9 mouse cellular contexts compared by ENCODE assay signal in genomic region chr17:7863745-7864144, GRCm38 (mm10). TPM values are rescaled to one million over a fixed set of nuclear protein-coding genes. Genes with fewer than 3 reads are reported as not detected.
A peak's percentile ranks its signal among the peaks of the same experiment; 100 is the strongest.
DNase-seq lines count a peak whose midpoint lies in the region; ATAC-seq lines count a peak whose summit lies in the region.
"Had no signal": no experiment of that assay in that cellular context is flagged by ENCODE, and none has a peak within 500 bp of the region (broad histone marks: within the 10 kb centered on the region; RNA-seq: fewer than 3 reads in every experiment).

No protein-coding gene starts in this region.

- H3K4me3 ChIP-seq in midbrain, embryonic 10.5 days = no peak overlapping the region
- no peak overlapping the region for H3K4me3 ChIP-seq in midbrain, embryonic 15.5 days
- H3K4me3 ChIP-seq: heart, embryonic 13.5 days; neural tube, embryonic 13.5 days had no signal

- 28% methylated on average over 4 of the region's 4 CpGs for WGBS in midbrain, embryonic 10.5 days
- 27% methylated on average over 4 of the region's 4 CpGs for WGBS in midbrain, embryonic 15.5 days

- H3K27ac ChIP-seq in midbrain, embryonic 10.5 days (replicated peaks) = no peak overlapping the region
- H3K27ac ChIP-seq in midbrain, embryonic 15.5 days = no peak overlapping the region
- H3K27ac ChIP-seq: heart, embryonic 13.5 days; neural tube, embryonic 13.5 days had no signal

- no peaks in the 10 kb centered on the region for H3K9me3 ChIP-seq in midbrain, embryonic 10.5 days (replicated peaks)
- H3K9me3 ChIP-seq in midbrain, embryonic 15.5 days = no peaks in the 10 kb centered on the region
- H3K9me3 ChIP-seq: heart, embryonic 13.5 days; neural tube, embryonic 13.5 days had no signal

- H3K27me3 ChIP-seq in midbrain, embryonic 10.5 days (ENCODE audit: low read depth, poor library complexity, severe bottlenecking) = no peaks in the 10 kb centered on the region
- H3K27me3 ChIP-seq in midbrain, embryonic 15.5 days (replicated peaks) = no peaks in the 10 kb centered on the region
- H3K27me3 ChIP-seq: neural tube, embryonic 13.5 days had no signal

- DNase-seq in midbrain, embryonic 10.5 days (ENCODE audit: low spot score) = peak; percentile 72
- peak; percentile 65 for DNase-seq in ZHBTc4 (ENCODE audit: low read depth, low spot score)
- peak; percentile 89 for DNase-seq in induced T-regulatory cell, adult 2 months (ENCODE audit: low read depth)
- DNase-seq in lung, adult 18-20 months = peak; percentile 44 to 60
- DNase-seq in right cerebral cortex, postnatal 4 days = peak; percentile 79

- H3K36me3 ChIP-seq in midbrain, embryonic 10.5 days = no peaks in the 10 kb centered on the region
- H3K36me3 ChIP-seq in midbrain, embryonic 15.5 days (replicated peaks) = no peaks in the 10 kb centered on the region
- H3K36me3 ChIP-seq: heart, embryonic 13.5 days; neural tube, embryonic 13.5 days had no signal

- no peak overlapping the region for H3K4me2 ChIP-seq in midbrain, embryonic 15.5 days
- H3K4me2 ChIP-seq: heart, embryonic 13.5 days; neural tube, embryonic 13.5 days had no signal

- ATAC-seq in midbrain, embryonic 15.5 days (replicated peaks) = no peak
- ATAC-seq in common myeloid progenitor, adult 5-6 weeks (replicated peaks; ENCODE audit: low read depth, poor library complexity, severe bottlenecking) = peak; percentile 77

- peaks cover 2% of the 10 kb centered on the region; the same call in 1 of the 2 replicates for H3K4me1 ChIP-seq in midbrain, embryonic 10.5 days
- H3K4me1 ChIP-seq in midbrain, embryonic 15.5 days = no peaks in the 10 kb centered on the region
- H3K4me1 ChIP-seq: neural tube, embryonic 13.5 days had no signal

- no peak overlapping the region for H3K9ac ChIP-seq in midbrain, embryonic 15.5 days
- H3K9ac ChIP-seq: heart, embryonic 13.5 days; neural tube, embryonic 13.5 days had no signal

RNA-seq across cellular contexts. Expression of gene Fndc1, which starts 36.6 kb away (rescaled TPM):
- polyA plus RNA-seq in midbrain, embryonic 10.5 days (2016; fragmentation: Nextera tagmentation; extraction: Ambion mirVana) = 0.38 and 0.48 TPM in 2 replicates
- 6.9 TPM in 2 replicates for polyA plus RNA-seq in midbrain, embryonic 15.5 days (2015; fragmentation: Nextera tagmentation; extraction: Ambion mirVana)
- total RNA-seq in common myeloid progenitor, adult 5-6 weeks (2017) = not detected in 2 replicates
